Mouse (Mus musculus): ENCODE data around the gene Arhgap23. TPM values are rescaled to one million over a fixed set of nuclear protein-coding genes. Genes with fewer than 3 reads are reported as not detected.
A peak's percentile ranks its signal among the peaks of the same experiment; 100 is the strongest.

Gene Arhgap23
- polyA plus RNA-seq, 2 experiments: 9.8 to 28.9 TPM

- no peak for DNase-seq (ENCODE audit: low spot score)
- Histone ChIP-seq H3K4me1 (ENCODE audit: control insufficient read depth, insufficient read depth, low read length) (peaks cover 17% of the 10 kb centered on the region; the same call in 1 of the 2 replicates), H3K4me3 (replicated peaks; ENCODE audit: low read length) (peak overlapping the region; percentile 30), H3K27ac (replicated peaks; ENCODE audit: low read depth, low read length) (no peak overlapping the region), H3K27me3 (ENCODE audit: control insufficient read depth, insufficient read depth, low read length) (peaks cover 72% of the 10 kb centered on the region), H3K9ac (ENCODE audit: low read depth, low read length, severe bottlenecking) (no peak overlapping the region; the same call in 1 of the 2 replicates), H3K4me2 (replicated peaks; ENCODE audit: low read depth, low read length, severe bottlenecking) (peak overlapping the region; percentile 40), H3K9me3 (ENCODE audit: control insufficient read depth, low read length) (no peaks in the 10 kb centered on the region), H3K36me3 (ENCODE audit: control insufficient read depth, insufficient read depth, low read length) (no peaks in the 10 kb centered on the region)
- ATAC-seq (ENCODE audit: low FRiP score, low read depth): no peak
- WGBS: 1% methylated on average over 67 of the region's 95 CpGs
- no peak for TF ChIP-seq POLR2A (IDR thresholded peaks at IDR 0.05; ENCODE audit: borderline replicate concordance, extremely low read depth, insufficient read depth, insufficient read length)
Observed at GRCm38 (mm10) chr11:97534442-97535307, 119.3 kb downstream of the Arhgap23 start.

- WGBS: 18% methylated on average over 5 of the region's 5 CpGs
- Histone ChIP-seq H3K9ac (ENCODE audit: low read depth, low read length, severe bottlenecking) (no peak overlapping the region), H3K9me3 (ENCODE audit: control insufficient read depth, low read length) (no peaks in the 10 kb centered on the region), H3K36me3 (ENCODE audit: control insufficient read depth, insufficient read depth, low read length) (no peaks in the 10 kb centered on the region), H3K27me3 (ENCODE audit: control insufficient read depth, insufficient read depth, low read length) (peaks cover 72% of the 10 kb centered on the region), H3K4me2 (replicated peaks; ENCODE audit: low read depth, low read length, severe bottlenecking) (no peak overlapping the region), H3K4me3 (replicated peaks; ENCODE audit: low read length) (no peak overlapping the region), H3K4me1 (ENCODE audit: control insufficient read depth, insufficient read depth, low read length) (peaks cover 17% of the 10 kb centered on the region; the same call in 1 of the 2 replicates), H3K27ac (replicated peaks; ENCODE audit: low read depth, low read length) (no peak overlapping the region)
- no peak for TF ChIP-seq POLR2A (IDR thresholded peaks at IDR 0.05; ENCODE audit: borderline replicate concordance, extremely low read depth, insufficient read depth, insufficient read length)
- ATAC-seq (ENCODE audit: low FRiP score, low read depth) (no peak), DNase-seq (ENCODE audit: low spot score) (no peak)
Observed at GRCm38 (mm10) chr11:97535308-97535630, 119.9 kb downstream of the Arhgap23 start.

GRCm38 (mm10) chr11:97535660-97536059 is 120.3 kb downstream of the Arhgap23 start:
- ATAC-seq (ENCODE audit: low FRiP score, low read depth) (no peak), DNase-seq (ENCODE audit: low spot score) (no peak)
- Histone ChIP-seq H3K4me1 (ENCODE audit: control insufficient read depth, insufficient read depth, low read length) (peaks cover 19% of the 10 kb centered on the region), H3K36me3 (ENCODE audit: control insufficient read depth, insufficient read depth, low read length) (no peaks in the 10 kb centered on the region), H3K9ac (ENCODE audit: low read depth, low read length, severe bottlenecking) (no peak overlapping the region), H3K27ac (replicated peaks; ENCODE audit: low read depth, low read length) (no peak overlapping the region), H3K27me3 (ENCODE audit: control insufficient read depth, insufficient read depth, low read length) (peaks cover 72% of the 10 kb centered on the region), H3K4me3 (replicated peaks; ENCODE audit: low read length) (no peak overlapping the region), H3K4me2 (replicated peaks; ENCODE audit: low read depth, low read length, severe bottlenecking) (no peak overlapping the region), H3K9me3 (ENCODE audit: control insufficient read depth, low read length) (no peaks in the 10 kb centered on the region)
- WGBS: 52% methylated on average over 5 of the region's 5 CpGs
- no peak for TF ChIP-seq POLR2A (IDR thresholded peaks at IDR 0.05; ENCODE audit: borderline replicate concordance, extremely low read depth, insufficient read depth, insufficient read length)

- TF ChIP-seq POLR2A (IDR thresholded peaks at IDR 0.05; ENCODE audit: borderline replicate concordance, extremely low read depth, insufficient read depth, insufficient read length): no peak
- ATAC-seq (ENCODE audit: low FRiP score, low read depth): no peak
- no peak for DNase-seq (ENCODE audit: low spot score)
- peak overlapping the region; percentile 36 for H3K4me3 ChIP-seq (replicated peaks; ENCODE audit: low read length)
- H3K36me3 ChIP-seq (ENCODE audit: control insufficient read depth, insufficient read depth, low read length): no peaks in the 10 kb centered on the region
- H3K4me2 ChIP-seq (replicated peaks; ENCODE audit: low read depth, low read length, severe bottlenecking): peak overlapping the region; percentile 63; the same call in 1 of the 2 replicates
- no peak overlapping the region for H3K9ac ChIP-seq (ENCODE audit: low read depth, low read length, severe bottlenecking)
- H3K27ac ChIP-seq (replicated peaks; ENCODE audit: low read depth, low read length): no peak overlapping the region
- H3K4me1 ChIP-seq (ENCODE audit: control insufficient read depth, insufficient read depth, low read length): peaks cover 23% of the 10 kb centered on the region
- 8% methylated on average over 32 of the region's 35 CpGs for WGBS
- H3K9me3 ChIP-seq (ENCODE audit: control insufficient read depth, low read length): no peaks in the 10 kb centered on the region
- peaks cover 72% of the 10 kb centered on the region for H3K27me3 ChIP-seq (ENCODE audit: control insufficient read depth, insufficient read depth, low read length)
Observed at GRCm38 (mm10) chr11:97536083-97536747, 120.9 kb downstream of the Arhgap23 start.

- peak overlapping the region; percentile 36 for H3K4me3 ChIP-seq (replicated peaks; ENCODE audit: low read length)
- no peaks in the 10 kb centered on the region for H3K36me3 ChIP-seq (ENCODE audit: control insufficient read depth, insufficient read depth, low read length)
- H3K9me3 ChIP-seq (ENCODE audit: control insufficient read depth, low read length): no peaks in the 10 kb centered on the region
- H3K9ac ChIP-seq (ENCODE audit: low read depth, low read length, severe bottlenecking): peak overlapping the region; percentile 49
- peaks cover 23% of the 10 kb centered on the region for H3K4me1 ChIP-seq (ENCODE audit: control insufficient read depth, insufficient read depth, low read length)
- 0% methylated on average over 31 of the region's 36 CpGs for WGBS
- ATAC-seq (ENCODE audit: low FRiP score, low read depth) (no peak), DNase-seq (ENCODE audit: low spot score) (no peak)
- no peak for TF ChIP-seq POLR2A (IDR thresholded peaks at IDR 0.05; ENCODE audit: borderline replicate concordance, extremely low read depth, insufficient read depth, insufficient read length)
- H3K27ac ChIP-seq (replicated peaks; ENCODE audit: low read depth, low read length): no peak overlapping the region
- H3K27me3 ChIP-seq (ENCODE audit: control insufficient read depth, insufficient read depth, low read length): peaks cover 70% of the 10 kb centered on the region
- H3K4me2 ChIP-seq (replicated peaks; ENCODE audit: low read depth, low read length, severe bottlenecking): peak overlapping the region; percentile 63
Observed at GRCm38 (mm10) chr11:97536835-97537579, 121.7 kb downstream of the Arhgap23 start.

All from limb, embryonic 14.5 days (tissue).